Mouse (Mus musculus) CH12.LX (cell line): Measurements from ENCODE around the gene Fra10ac1. TPM values are rescaled to one million over a fixed set of nuclear protein-coding genes. Genes with fewer than 3 reads are reported as not detected.
A peak's percentile ranks its signal among the peaks of the same experiment; 100 is the strongest.

Experiments used
- DNase-seq: peaks from one replicate; pipeline ENCODE4 v3.0.0-alpha.2; 2013; ENCODE audit errors: extremely low read depth
- H3K27ac ChIP-seq: 2 replicates; pipeline ENCODE4 v1.5.1; 2012; ENCODE audit warnings: low read depth, mild to moderate bottlenecking, control low read depth, moderate library complexity; ENCODE audit not compliant: insufficient read depth
- H3K27me3 ChIP-seq: replicated peaks from 2 replicates; pipeline ENCODE3; 2012; ENCODE audit warnings: inconsistent platforms
- H3K36me3 ChIP-seq, 2 experiments: replicated peaks in 1 of 2; 2 replicates each; pipeline versions ENCODE3 to v1.6.1; 2012; ENCODE audit warnings: inconsistent platforms in 1 of 2, low read length in 1 of 2, mild to moderate bottlenecking in 1 of 2, mixed read lengths in 1 of 2, moderate library complexity in 1 of 2; ENCODE audit not compliant: control insufficient read depth in 1 of 2, insufficient read depth in 1 of 2
- H3K4me1 ChIP-seq, 2 experiments: 2 replicates each; pipeline ENCODE4 v1.6.1; 2012; ENCODE audit warnings: inconsistent platforms in 1 of 2, moderate library complexity in 1 of 2; ENCODE audit not compliant: insufficient read depth in 2 of 2, control insufficient read depth in 1 of 2
- H3K4me2 ChIP-seq: 2 replicates; pipeline ENCODE4 v1.6.1; 2012; ENCODE audit warnings: low read depth, mild to moderate bottlenecking, control low read depth; ENCODE audit not compliant: poor library complexity, insufficient read depth, severe bottlenecking
- H3K4me3 ChIP-seq, 3 experiments: fragments of 150-350 bp in 1 of 3; sonication (generic) in 1 of 3; replicated peaks in 1 of 3; 2 replicates each; pipeline versions ENCODE3 to v1.5.1; 2011 to 2012; ENCODE audit warnings: low read depth in 2 of 3, low read length in 2 of 3, mild to moderate bottlenecking in 2 of 3, moderate library complexity in 2 of 3, control low read depth in 1 of 3, improper control_type of control experiment in 1 of 3, inconsistent platforms in 1 of 3, mixed read lengths in 1 of 3; ENCODE audit not compliant: poor library complexity in 1 of 3
- H3K79me2 ChIP-seq: replicated peaks from 2 replicates; pipeline ENCODE4 v1.6.1; 2012; ENCODE audit warnings: mild to moderate bottlenecking, moderate library complexity; ENCODE audit not compliant: control insufficient read depth, poor library complexity, insufficient read depth, severe bottlenecking; ENCODE audit errors: extremely low read depth
- H3K9ac ChIP-seq: 2 replicates; pipeline ENCODE4 v1.6.1; 2012; ENCODE audit warnings: low read depth, mild to moderate bottlenecking, control low read depth, moderate library complexity; ENCODE audit not compliant: insufficient read depth
- H3K9me3 ChIP-seq: replicated peaks from 2 replicates; pipeline ENCODE3; 2012; ENCODE audit warnings: low read length, inconsistent platforms, mixed read lengths
- CHD2 ChIP-seq: IDR thresholded peaks from 2 replicates; pipeline ENCODE4 v1.6.1; 2011; ENCODE audit warnings: low read length, improper control_type of control experiment
- ETS1 ChIP-seq: conservative IDR thresholded peaks from 2 replicates; pipeline ENCODE4 v1.6.1; 2012; ENCODE audit warnings: low read depth, mild to moderate bottlenecking, inconsistent platforms, low read length, improper control_type of control experiment, moderate library complexity
- GABPA ChIP-seq: IDR thresholded peaks from 2 replicates; pipeline ENCODE4 v1.6.1; 2012; ENCODE audit warnings: low read depth, low read length, improper control_type of control experiment, inconsistent platforms; ENCODE audit not compliant: insufficient replicate concordance
- JUND ChIP-seq: conservative IDR thresholded peaks from 2 replicates; pipeline ENCODE4 v1.6.1; 2011; ENCODE audit warnings: low read depth, low read length, improper control_type of control experiment
- KAT2A ChIP-seq: IDR thresholded peaks from 2 replicates; pipeline ENCODE4 v1.6.1; 2012; ENCODE audit warnings: low read length, improper control_type of control experiment, inconsistent platforms; ENCODE audit not compliant: insufficient replicate concordance
- MAFK ChIP-seq: IDR thresholded peaks from 2 replicates; pipeline ENCODE4 v1.6.1; 2011; ENCODE audit warnings: low read length, improper control_type of control experiment; ENCODE audit not compliant: insufficient replicate concordance
- MYC ChIP-seq: IDR thresholded peaks from 2 replicates; pipeline ENCODE4 v1.6.1; 2011; ENCODE audit warnings: low read depth, mild to moderate bottlenecking, improper control_type of control experiment, low read length
- NELFE ChIP-seq: IDR thresholded peaks from 2 replicates; pipeline ENCODE4 v1.6.1; 2011; ENCODE audit warnings: low read depth, low read length, improper control_type of control experiment
- POLR2A ChIP-seq: IDR thresholded peaks from 2 replicates; pipeline ENCODE4 v1.6.1; 2011; ENCODE audit warnings: low read depth, mild to moderate bottlenecking, improper control_type of control experiment, low read length
- POLR2AphosphoS2 ChIP-seq: IDR thresholded peaks from 2 replicates; pipeline ENCODE4 v1.6.1; 2011; ENCODE audit warnings: low read depth, low read length, improper control_type of control experiment
- RCOR1 ChIP-seq: conservative IDR thresholded peaks from 2 replicates; pipeline ENCODE4 v1.6.1; 2012; ENCODE audit warnings: low read depth, mild to moderate bottlenecking, inconsistent platforms, low read length, improper control_type of control experiment
- SIN3A ChIP-seq: IDR thresholded peaks from 2 replicates; pipeline ENCODE4 v1.6.1; 2012; ENCODE audit warnings: low read length, improper control_type of control experiment, inconsistent platforms
- UBTF ChIP-seq: IDR thresholded peaks from 2 replicates; pipeline ENCODE4 v1.6.1; 2012; ENCODE audit warnings: low read depth, mild to moderate bottlenecking, inconsistent platforms, low read length, improper control_type of control experiment, moderate library complexity
- USF1 ChIP-seq: IDR thresholded peaks from 2 replicates; pipeline ENCODE4 v1.6.1; 2014; ENCODE audit warnings: low read depth, mild to moderate bottlenecking, inconsistent platforms, low read length, improper control_type of control experiment
- ZNF384 ChIP-seq: IDR thresholded peaks from 2 replicates; pipeline ENCODE4 v1.6.1; 2012; ENCODE audit warnings: low read depth, low read length, improper control_type of control experiment, inconsistent platforms
- dilution Hi-C: fragments of 300-500 bp; cut with MboI; formaldehyde crosslinking; loops from 2 replicates; pipeline ENCODE4 v1.14.3; 2020; ENCODE audit warnings: low sequenced_read_pairs; ENCODE audit not compliant: extremely low pct_unique_long_range_greater_than_20kb, extremely low pct_ligation_motif_present
- in situ Hi-C: fragments of 300-500 bp; cut with MboI; formaldehyde crosslinking; loops from 3 replicates; pipeline ENCODE4 v1.14.3; 2019; ENCODE audit warnings: low sequenced_read_pairs, low pct_ligation_motif_present, low pct_unique_long_range_greater_than_20kb, mixed read lengths
- polyA plus RNA-seq: library from polyadenylated mRNA; unstranded; fragments of >175 nt; gene quantifications from 2 replicates; pipeline ENCODE4 v1.2.1, GENCODE M21; 2012; ENCODE audit warnings: low read depth; ENCODE audit not compliant: insufficient read length
- total RNA-seq, 2 experiments: library from RNA; depleted of rRNA; stranded (reverse); fragments of 300-350 nt in 1 of 2; fragments of >200 nt in 1 of 2; gene quantifications; 2 replicates each; pipeline ENCODE4 v1.2.3; 2012 to 2014

Gene Fra10ac1
- total and polyA plus RNA-seq, 3 experiments: 21.1 to 50.4 (median 21.6) TPM

- TF ChIP-seq GABPA: no peak
- no peak for TF ChIP-seq UBTF
- TF ChIP-seq ETS1: no peak
- TF ChIP-seq MAFK: no peak
- TF ChIP-seq, all 38 proteins: peak for 3
Observed at GRCm38 (mm10) chr19:38263829-38264504, 40.0 kb upstream of the Fra10ac1 start (continued).

DNA sequence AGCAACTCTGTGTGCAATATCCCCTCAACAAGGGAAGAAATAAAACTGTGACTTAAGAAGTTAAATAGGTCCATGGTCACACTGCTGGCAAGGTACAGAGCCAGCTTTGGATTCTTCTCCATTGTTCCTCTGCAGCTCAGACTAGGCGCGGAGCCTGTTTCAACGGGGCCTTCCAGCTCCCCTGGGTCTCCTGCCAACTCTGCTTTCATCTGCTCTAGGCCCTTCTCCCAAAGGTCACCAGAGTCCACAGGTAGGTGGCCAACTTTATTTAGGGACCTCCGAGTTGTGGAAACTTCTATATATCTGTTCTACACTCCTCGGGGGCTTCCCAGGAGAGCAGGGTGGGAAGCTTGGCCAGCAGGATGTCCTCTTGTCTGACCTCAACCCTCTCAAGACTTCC is 37.4 kb upstream of the Fra10ac1 start:
- TF ChIP-seq GABPA (no peak), USF1 (no peak), POLR2A (no peak), POLR2AphosphoS2 (no peak), MYC (no peak), SIN3A (no peak), ZNF384 (no peak), KAT2A (no peak), UBTF (no peak), NELFE (no peak)
- no peaks in the 10 kb centered on the region for H3K79me2 ChIP-seq
- DNase-seq: no peak
- H3K27ac ChIP-seq: no peak overlapping the region
- H3K4me2 ChIP-seq: no peak overlapping the region
- dilution Hi-C loops (no loop called here), in situ Hi-C loops (no loop called here)
- H3K36me3 ChIP-seq: no peaks in the 10 kb centered on the region
- no peaks in the 10 kb centered on the region for H3K27me3 ChIP-seq
- H3K9ac ChIP-seq: no peak overlapping the region
- no peaks in the 10 kb centered on the region for H3K9me3 ChIP-seq
- no peak overlapping the region for H3K4me3 ChIP-seq
- peaks cover 3 to 36% of the 10 kb centered on the region in 2 experiments; a peak in 3 of 4 replicates for H3K4me1 ChIP-seq

DNA sequence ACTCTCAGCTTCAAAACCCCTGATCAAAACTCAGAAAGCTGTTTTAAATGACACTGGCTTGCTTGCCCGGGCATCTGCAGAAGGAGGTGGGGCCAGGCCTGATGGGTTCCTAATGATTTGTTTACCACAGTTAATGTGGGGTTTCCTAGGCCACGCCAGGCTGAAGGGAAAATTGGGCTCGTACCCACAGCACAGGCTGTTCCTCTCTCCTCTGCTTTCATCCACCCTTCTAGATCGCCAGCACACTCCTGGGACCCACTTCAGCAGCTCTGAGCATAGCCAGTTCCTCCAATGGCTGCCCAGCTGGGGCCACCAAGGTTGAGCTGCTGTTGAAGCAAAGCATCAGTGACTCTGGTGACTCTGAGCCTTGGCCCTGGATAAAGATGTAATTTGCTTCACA is 36.4 kb upstream of the Fra10ac1 start:
- no peak for TF ChIP-seq RCOR1
- no peak for TF ChIP-seq CHD2
- TF ChIP-seq JUND: no peak
- no peaks in the 10 kb centered on the region for H3K79me2 ChIP-seq
- no peaks in the 10 kb centered on the region for H3K9me3 ChIP-seq
- H3K27me3 ChIP-seq: no peaks in the 10 kb centered on the region
- H3K36me3 ChIP-seq: no peaks in the 10 kb centered on the region
- H3K27ac ChIP-seq: no peak overlapping the region
- peak; percentile 35 for DNase-seq
- in situ Hi-C loops: no loop called here
- dilution Hi-C loops: no loop called here
- no peak overlapping the region for H3K4me3 ChIP-seq
- no peak overlapping the region for H3K9ac ChIP-seq
- peaks cover 3 to 27% of the 10 kb centered on the region in 2 experiments; a peak in 3 of 4 replicates for H3K4me1 ChIP-seq
- peak overlapping the region; percentile 8; the same call in 1 of the 2 replicates for H3K4me2 ChIP-seq
